In genomic region chr13:50328614-50329013, GRCm38 (mm10) we compare ENCODE assay signal across 20 mouse cellular contexts.
DNase-seq lines count a peak whose midpoint lies in the region; ATAC-seq and TF ChIP-seq lines count a peak whose summit lies in the region.
"Had no signal": no experiment of that assay in that cellular context is flagged by ENCODE, and none has a peak within 500 bp of the region (broad histone marks: within the 10 kb centered on the region; RNA-seq: fewer than 3 reads in every experiment).

No protein-coding gene starts in this region.

- no peak overlapping the region for H3K4me2 ChIP-seq in liver, postnatal 0 days (ENCODE audit: low read depth, low read length)
- no peak overlapping the region for H3K4me2 ChIP-seq in liver, embryonic 12.5 days
- H3K4me2 ChIP-seq: forebrain, embryonic 13.5 days; liver, embryonic 13.5 days; neural tube, embryonic 15.5 days had no signal

- no peak for ATAC-seq in liver, postnatal 0 days
- ATAC-seq in liver, embryonic 12.5 days = no peak
- ATAC-seq: forebrain, embryonic 13.5 days had no signal

- no peaks in the 10 kb centered on the region for H3K27me3 ChIP-seq in liver, postnatal 0 days (ENCODE audit: insufficient read depth, low read length)
- no peaks in the 10 kb centered on the region for H3K27me3 ChIP-seq in liver, embryonic 12.5 days (replicated peaks)
- H3K27me3 ChIP-seq: forebrain, embryonic 13.5 days; liver, embryonic 13.5 days; megakaryocyte, embryonic 14.5 days; neural tube, embryonic 15.5 days had no signal

- H3K36me3 ChIP-seq in liver, postnatal 0 days (replicated peaks; ENCODE audit: insufficient read depth, low read length) = no peaks in the 10 kb centered on the region
- no peaks in the 10 kb centered on the region for H3K36me3 ChIP-seq in liver, embryonic 12.5 days
- H3K36me3 ChIP-seq in ES-E14 (ENCODE audit: control insufficient read depth, insufficient read depth, low read length, poor library complexity, severe bottlenecking) = no peaks in the 10 kb centered on the region
- H3K36me3 ChIP-seq: liver, embryonic 13.5 days; neural tube, embryonic 15.5 days had no signal

- H3K4me1 ChIP-seq in liver, postnatal 0 days (ENCODE audit: insufficient read depth) = no peaks in the 10 kb centered on the region
- H3K4me1 ChIP-seq in liver, embryonic 12.5 days = no peaks in the 10 kb centered on the region
- no peaks in the 10 kb centered on the region for H3K4me1 ChIP-seq in ES-E14 (ENCODE audit: control insufficient read depth in 2 of 2, insufficient read depth in 2 of 2, low read length in 2 of 2, poor library complexity in 1 of 2)
- H3K4me1 ChIP-seq: forebrain, embryonic 13.5 days; liver, embryonic 13.5 days; megakaryocyte, embryonic 14.5 days; neural tube, embryonic 15.5 days had no signal

- H3K9ac ChIP-seq in liver, postnatal 0 days (replicated peaks) = no peak overlapping the region
- no peak overlapping the region for H3K9ac ChIP-seq in liver, embryonic 12.5 days
- H3K9ac ChIP-seq in ES-E14 (ENCODE audit: insufficient read depth, low read depth, low read length, poor library complexity, severe bottlenecking) = no peak overlapping the region
- H3K9ac ChIP-seq: forebrain, embryonic 13.5 days; liver, embryonic 13.5 days; neural tube, embryonic 15.5 days had no signal

- intact Hi-C loops in gastrocnemius, adult 2 months (cut with DNase I) = no loop called here

- no peak overlapping the region for H3K4me3 ChIP-seq in gastrocnemius, adult 2 months
- no peak overlapping the region for H3K4me3 ChIP-seq in liver, postnatal 0 days (ENCODE audit: low read depth, low read length)
- H3K4me3 ChIP-seq in liver, embryonic 12.5 days = no peak overlapping the region
- no peak overlapping the region for H3K4me3 ChIP-seq in ES-E14 (ENCODE audit: insufficient read depth in 1 of 2, low read depth in 1 of 2, low read length in 2 of 2, poor library complexity in 1 of 2, severe bottlenecking in 1 of 2)
- H3K4me3 ChIP-seq: forebrain, embryonic 13.5 days; liver, embryonic 13.5 days; megakaryocyte, embryonic 14.5 days; neural tube, embryonic 15.5 days had no signal

- H3K9me3 ChIP-seq in liver, postnatal 0 days (ENCODE audit: low read length) = no peaks in the 10 kb centered on the region
- no peaks in the 10 kb centered on the region for H3K9me3 ChIP-seq in liver, embryonic 12.5 days (replicated peaks)
- no peaks in the 10 kb centered on the region for H3K9me3 ChIP-seq in ES-E14 (ENCODE audit: control insufficient read depth, insufficient read depth, low read depth, low read length)
- H3K9me3 ChIP-seq: forebrain, embryonic 13.5 days; liver, embryonic 13.5 days; neural tube, embryonic 15.5 days had no signal

- 63% methylated on average over 4 of the region's 4 CpGs for WGBS in liver, postnatal 0 days (ENCODE audit: insufficient replicate concordance)
- 49% methylated on average over 4 of the region's 4 CpGs for WGBS in liver, embryonic 12.5 days (ENCODE audit: insufficient replicate concordance)

- H3K27ac ChIP-seq in gastrocnemius, adult 2 months = no peak overlapping the region
- H3K27ac ChIP-seq in liver, postnatal 0 days (ENCODE audit: low read depth) = no peak overlapping the region
- H3K27ac ChIP-seq in liver, embryonic 12.5 days = no peak overlapping the region
- no peak overlapping the region for H3K27ac ChIP-seq in ES-E14 (ENCODE audit: insufficient read depth, low read depth, low read length, poor library complexity, severe bottlenecking)
- H3K27ac ChIP-seq: forebrain, embryonic 13.5 days; liver, embryonic 13.5 days; neural tube, embryonic 15.5 days had no signal

- in situ Hi-C loops in ES-E14 (cut with MboI; ENCODE audit: low sequenced_read_pairs in 2 of 2, unreplicated experiment in 2 of 2) = no loop called here

- no peak for TF ChIP-seq EP300 in liver, postnatal 0 days (IDR thresholded peaks at IDR 0.05; ENCODE audit: low read depth)

- DNase-seq in gastrocnemius, adult 2 months = no peak
- DNase-seq in gastrocnemius, adult 8-10 months (ENCODE audit: low spot score in 2 of 2) = no peak
- no peak for DNase-seq in liver, postnatal 0 days
- peak; percentile 16 for DNase-seq in A20 (ENCODE audit: low read depth, low spot score)
- DNase-seq in ES-E14 (ENCODE audit: low read depth, low spot score) = peak; percentile 16
- no peak for DNase-seq in ovary, postnatal 10 days (ENCODE audit: low spot score)
- DNase-seq in c-Kit-positive CD71-positive TER-119-positive erythroid progenitor cells, embryonic 14.5 days (ENCODE audit: low spot score) = no peak
- DNase-seq: adrenal gland, adult 8-10 months; cerebellum, adult 11 months; cerebellum, postnatal 14 days; gastrocnemius, postnatal 25 days; kidney, adult 8-10 months; kidney, postnatal 25 days; liver, embryonic 13.5 days; midbrain, embryonic 14.5 days; thymus, postnatal 36 days had no signal

- peak; percentile 37 for TF ChIP-seq CTCF in gastrocnemius, adult 2 months (IDR thresholded peaks at IDR 0.05)
- 0 out of 2 replicates have a peak, but pooled peaks have one; percentile 18 for TF ChIP-seq CTCF in liver, postnatal 0 days (IDR thresholded peaks at IDR 0.05; ENCODE audit: low read depth)

TF ChIP-seq in ES-E14, 5 proteins besides CTCF, POLR2A, EP300 and RAD21:
- no peak for TF ChIP-seq MAFK (IDR thresholded peaks at IDR 0.05; ENCODE audit: insufficient read depth, low read depth, low read length)
- TF ChIP-seq CHD2 (IDR thresholded peaks at IDR 0.05; ENCODE audit: low read depth, low read length) = no peak
- TF ChIP-seq HCFC1 (IDR thresholded peaks at IDR 0.05; ENCODE audit: borderline replicate concordance, insufficient read depth, low read length) = no peak
- TF ChIP-seq ZC3H11A (IDR thresholded peaks at IDR 0.05; ENCODE audit: borderline replicate concordance, low read depth, low read length) = no peak
- TF ChIP-seq ZNF384 (IDR thresholded peaks at IDR 0.05; ENCODE audit: low read depth, low read length) = no peak
TF ChIP-seq in ES-E14: peak in this region for 0.

Comparison
In these comparisons a context has a peak if more than half of its experiments do, and no peak if none do; other contexts are left out.
1. DNase-seq: peak in A20 (single experiment) and ES-E14 (single experiment); none in gastrocnemius, adult 2 months (single experiment), gastrocnemius, adult 8-10 months (0 of 2), liver, postnatal 0 days (single experiment), ovary, postnatal 10 days (single experiment) and c-Kit-positive CD71-positive TER-119-positive erythroid progenitor cells, embryonic 14.5 days (single experiment).